Mouse (Mus musculus): ENCODE data around the gene Bach1. TPM values are rescaled to one million over a fixed set of nuclear protein-coding genes. Genes with fewer than 3 reads are reported as not detected.

The Bach1 gene
- polyA plus RNA-seq, 1 experiment from 2014 or later: 23.0 TPM

DNA sequence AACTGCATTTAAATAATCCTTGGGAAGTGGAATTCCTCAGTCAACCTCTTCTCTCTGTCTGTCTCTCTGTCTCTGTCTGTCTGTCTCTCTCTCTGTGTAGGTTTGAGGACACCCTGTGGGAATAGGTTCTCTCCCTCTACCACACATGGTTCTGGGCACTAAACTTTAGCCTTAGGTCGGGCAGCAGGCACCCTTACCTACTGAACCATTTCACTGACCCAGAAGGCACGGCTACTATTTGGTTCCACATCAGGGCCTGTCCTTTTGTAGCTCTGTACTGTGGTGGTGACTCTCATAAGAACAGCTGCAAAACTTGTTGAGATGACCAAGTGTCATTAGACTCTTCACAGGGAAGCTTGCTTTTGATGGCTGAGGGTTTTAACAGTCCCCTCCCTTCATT, 3.1 kb downstream of the Bach1 start:
- Histone ChIP-seq H3K9ac (ENCODE audit: low read length) (no peak overlapping the region), H3K9me3 (ENCODE audit: control insufficient read depth, low read length) (no peaks in the 10 kb centered on the region), H3K4me3 (ENCODE audit: low read depth, low read length) (no peak overlapping the region), H3K27me3 (ENCODE audit: control insufficient read depth, insufficient read depth, low read length) (no peaks in the 10 kb centered on the region), H3K27ac (ENCODE audit: low read depth, low read length) (no peak overlapping the region), H3K4me2 (ENCODE audit: low read depth) (no peak overlapping the region), H3K36me3 (ENCODE audit: control insufficient read depth, insufficient read depth, low read length) (no peaks in the 10 kb centered on the region), H3K4me1 (ENCODE audit: control insufficient read depth, insufficient read depth, low read length) (peaks cover 9% of the 10 kb centered on the region; the same call in 1 of the 2 replicates)
- ATAC-seq (ENCODE audit: insufficient read depth, low FRiP score, low TSS enrichment) (no peak), DNase-seq (ENCODE audit: low spot score) (no peak)
- 81% methylated on average over 2 of the region's 2 CpGs for WGBS

- 85% methylated on average over 5 of the region's 5 CpGs for WGBS
- Histone ChIP-seq H3K4me3 (ENCODE audit: low read depth, low read length) (no peak overlapping the region), H3K4me2 (ENCODE audit: low read depth) (no peak overlapping the region), H3K27ac (ENCODE audit: low read depth, low read length) (no peak overlapping the region), H3K9ac (ENCODE audit: low read length) (no peak overlapping the region), H3K9me3 (ENCODE audit: control insufficient read depth, low read length) (no peaks in the 10 kb centered on the region), H3K27me3 (ENCODE audit: control insufficient read depth, insufficient read depth, low read length) (no peaks in the 10 kb centered on the region), H3K4me1 (ENCODE audit: control insufficient read depth, insufficient read depth, low read length) (peaks cover 9% of the 10 kb centered on the region; the same call in 1 of the 2 replicates), H3K36me3 (ENCODE audit: control insufficient read depth, insufficient read depth, low read length) (no peaks in the 10 kb centered on the region)
- DNase-seq (ENCODE audit: low spot score) (no peak), ATAC-seq (ENCODE audit: insufficient read depth, low FRiP score, low TSS enrichment) (no peak)
These were observed 4.1 kb downstream of the Bach1 start for GRCm38 (mm10) chr16:87702881-87703280.

DNA sequence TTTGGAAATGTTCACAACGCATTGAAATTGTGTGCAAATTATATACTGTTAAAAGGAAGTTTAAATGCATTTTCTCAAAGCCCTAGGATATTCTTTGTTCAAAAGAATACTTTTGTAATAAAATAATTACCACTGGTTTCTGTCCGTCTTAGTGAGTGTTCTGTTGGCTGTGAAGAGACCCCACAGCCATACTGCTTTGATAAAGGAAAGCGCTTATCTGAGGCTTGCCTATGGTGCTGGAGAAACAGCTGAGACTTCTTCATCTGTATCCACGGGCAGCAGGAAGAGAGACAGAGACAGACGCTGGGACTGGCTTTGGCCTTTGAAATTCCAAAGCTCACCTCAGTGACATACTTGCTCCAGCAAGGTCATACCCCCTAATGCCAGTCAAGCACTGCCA, 5.5 kb downstream of the Bach1 start:
- Histone ChIP-seq H3K4me2 (ENCODE audit: low read depth) (no peak overlapping the region), H3K4me1 (ENCODE audit: control insufficient read depth, insufficient read depth, low read length) (peaks cover 9% of the 10 kb centered on the region; the same call in 1 of the 2 replicates), H3K27me3 (ENCODE audit: control insufficient read depth, insufficient read depth, low read length) (no peaks in the 10 kb centered on the region), H3K9me3 (ENCODE audit: control insufficient read depth, low read length) (no peaks in the 10 kb centered on the region), H3K27ac (ENCODE audit: low read depth, low read length) (no peak overlapping the region), H3K4me3 (ENCODE audit: low read depth, low read length) (no peak overlapping the region), H3K36me3 (ENCODE audit: control insufficient read depth, insufficient read depth, low read length) (no peaks in the 10 kb centered on the region), H3K9ac (ENCODE audit: low read length) (no peak overlapping the region)
- DNase-seq (ENCODE audit: low spot score) (no peak), ATAC-seq (ENCODE audit: insufficient read depth, low FRiP score, low TSS enrichment) (no peak)
- 69% methylated on average over 5 of the region's 5 CpGs for WGBS

GRCm38 (mm10) chr16:87705892-87706589, 7.3 kb downstream of the Bach1 start:
- H3K4me1 ChIP-seq (ENCODE audit: control insufficient read depth, insufficient read depth, low read length): no peaks in the 10 kb centered on the region; the same call in 1 of the 2 replicates
- H3K4me2 ChIP-seq (ENCODE audit: low read depth): no peak overlapping the region
- ATAC-seq (ENCODE audit: insufficient read depth, low FRiP score, low TSS enrichment) (no peak), DNase-seq (ENCODE audit: low spot score) (no peak)
- no peak overlapping the region for H3K4me3 ChIP-seq (ENCODE audit: low read depth, low read length)
- H3K9ac ChIP-seq (ENCODE audit: low read length): no peak overlapping the region
- H3K27ac ChIP-seq (ENCODE audit: low read depth, low read length): no peak overlapping the region
- H3K27me3 ChIP-seq (ENCODE audit: control insufficient read depth, insufficient read depth, low read length): no peaks in the 10 kb centered on the region
- H3K9me3 ChIP-seq (ENCODE audit: control insufficient read depth, low read length): no peaks in the 10 kb centered on the region
- no peaks in the 10 kb centered on the region for H3K36me3 ChIP-seq (ENCODE audit: control insufficient read depth, insufficient read depth, low read length)
- 79% methylated on average over 19 of the region's 19 CpGs for WGBS

- WGBS: 89% methylated on average over 4 of the region's 4 CpGs
- no peak for DNase-seq (ENCODE audit: low spot score)
These were observed 8.6 kb downstream of the Bach1 start for GRCm38 (mm10) chr16:87707335-87707734.

DNA sequence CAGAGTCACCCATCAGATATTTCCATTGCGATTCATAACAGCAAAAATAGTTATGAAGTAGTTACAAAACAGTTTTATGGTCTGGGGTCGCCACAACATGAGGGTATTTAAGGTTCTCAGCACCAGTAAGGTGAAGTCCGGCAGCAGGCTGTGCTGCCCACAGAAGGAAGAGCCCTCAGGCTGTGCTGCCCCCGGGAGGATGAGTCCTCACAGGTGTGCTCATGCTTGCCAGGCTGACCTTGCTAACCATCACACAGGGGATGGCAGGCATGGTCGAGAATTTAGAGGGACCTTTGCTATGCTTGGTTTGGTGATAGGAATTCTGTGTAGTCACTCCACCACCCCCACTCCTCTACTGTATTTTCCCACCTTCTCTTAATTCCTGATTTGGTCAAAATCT, 9.8 kb downstream of the Bach1 start:
- no peaks in the 10 kb centered on the region for H3K9me3 ChIP-seq (ENCODE audit: control insufficient read depth, low read length)
- H3K27ac ChIP-seq (ENCODE audit: low read depth, low read length): no peak overlapping the region
- DNase-seq (ENCODE audit: low spot score) (no peak), ATAC-seq (ENCODE audit: insufficient read depth, low FRiP score, low TSS enrichment) (no peak)
- H3K4me3 ChIP-seq (ENCODE audit: low read depth, low read length): no peak overlapping the region
- no peaks in the 10 kb centered on the region; the same call in 1 of the 2 replicates for H3K4me1 ChIP-seq (ENCODE audit: control insufficient read depth, insufficient read depth, low read length)
- H3K4me2 ChIP-seq (ENCODE audit: low read depth): no peak overlapping the region
- no peaks in the 10 kb centered on the region for H3K27me3 ChIP-seq (ENCODE audit: control insufficient read depth, insufficient read depth, low read length)
- H3K9ac ChIP-seq (ENCODE audit: low read length): no peak overlapping the region
- WGBS: 89% methylated on average over 5 of the region's 5 CpGs
- H3K36me3 ChIP-seq (ENCODE audit: control insufficient read depth, insufficient read depth, low read length): no peaks in the 10 kb centered on the region

More at GRCm38 (mm10) chr16:87707335-87707734, 8.6 kb downstream of the Bach1 start:
- ATAC-seq (ENCODE audit: insufficient read depth, low FRiP score, low TSS enrichment): no peak
- no peak overlapping the region for H3K4me2 ChIP-seq (ENCODE audit: low read depth)
- H3K36me3 ChIP-seq (ENCODE audit: control insufficient read depth, insufficient read depth, low read length): no peaks in the 10 kb centered on the region
- H3K4me3 ChIP-seq (ENCODE audit: low read depth, low read length): no peak overlapping the region
- no peak overlapping the region for H3K9ac ChIP-seq (ENCODE audit: low read length)
- H3K27me3 ChIP-seq (ENCODE audit: control insufficient read depth, insufficient read depth, low read length): no peaks in the 10 kb centered on the region
- no peaks in the 10 kb centered on the region for H3K9me3 ChIP-seq (ENCODE audit: control insufficient read depth, low read length)
- H3K4me1 ChIP-seq (ENCODE audit: control insufficient read depth, insufficient read depth, low read length): no peaks in the 10 kb centered on the region; the same call in 1 of the 2 replicates
- H3K27ac ChIP-seq (ENCODE audit: low read depth, low read length): no peak overlapping the region

- Histone ChIP-seq H3K4me3 (ENCODE audit: low read depth, low read length) (no peak overlapping the region), H3K27ac (ENCODE audit: low read depth, low read length) (no peak overlapping the region), H3K4me2 (ENCODE audit: low read depth) (no peak overlapping the region), H3K9me3 (ENCODE audit: control insufficient read depth, low read length) (no peaks in the 10 kb centered on the region), H3K9ac (ENCODE audit: low read length) (no peak overlapping the region), H3K27me3 (ENCODE audit: control insufficient read depth, insufficient read depth, low read length) (no peaks in the 10 kb centered on the region), H3K36me3 (ENCODE audit: control insufficient read depth, insufficient read depth, low read length) (no peaks in the 10 kb centered on the region), H3K4me1 (ENCODE audit: control insufficient read depth, insufficient read depth, low read length) (no peaks in the 10 kb centered on the region; the same call in 1 of the 2 replicates)
- ATAC-seq (ENCODE audit: insufficient read depth, low FRiP score, low TSS enrichment) (no peak), DNase-seq (ENCODE audit: low spot score) (no peak)
- WGBS: 77% methylated on average over 5 of the region's 5 CpGs
These were observed 10.4 kb downstream of the Bach1 start for GRCm38 (mm10) chr16:87709144-87709543.

- 93% methylated on average over 9 of the region's 9 CpGs for WGBS
- DNase-seq (ENCODE audit: low spot score) (no peak), ATAC-seq (ENCODE audit: insufficient read depth, low FRiP score, low TSS enrichment) (no peak)
- Histone ChIP-seq H3K27ac (ENCODE audit: low read depth, low read length) (no peak overlapping the region), H3K4me3 (ENCODE audit: low read depth, low read length) (no peak overlapping the region), H3K4me2 (ENCODE audit: low read depth) (no peak overlapping the region), H3K9me3 (ENCODE audit: control insufficient read depth, low read length) (no peaks in the 10 kb centered on the region), H3K9ac (ENCODE audit: low read length) (no peak overlapping the region), H3K27me3 (ENCODE audit: control insufficient read depth, insufficient read depth, low read length) (no peaks in the 10 kb centered on the region), H3K4me1 (ENCODE audit: control insufficient read depth, insufficient read depth, low read length) (no peaks in the 10 kb centered on the region; the same call in 1 of the 2 replicates), H3K36me3 (ENCODE audit: control insufficient read depth, insufficient read depth, low read length) (no peaks in the 10 kb centered on the region)
These were observed 11.2 kb downstream of the Bach1 start for GRCm38 (mm10) chr16:87709971-87710370.

GRCm38 (mm10) chr16:87711961-87712360, 13.2 kb downstream of the Bach1 start:
- H3K9ac ChIP-seq (ENCODE audit: low read length): no peak overlapping the region
- no peaks in the 10 kb centered on the region for H3K27me3 ChIP-seq (ENCODE audit: control insufficient read depth, insufficient read depth, low read length)
- H3K36me3 ChIP-seq (ENCODE audit: control insufficient read depth, insufficient read depth, low read length): no peaks in the 10 kb centered on the region
- no peak overlapping the region for H3K27ac ChIP-seq (ENCODE audit: low read depth, low read length)
- H3K4me2 ChIP-seq (ENCODE audit: low read depth): no peak overlapping the region
- no peak for ATAC-seq (ENCODE audit: insufficient read depth, low FRiP score, low TSS enrichment)
- no peak for DNase-seq (ENCODE audit: low spot score)
- WGBS: 94% methylated on average over 2 of the region's 2 CpGs
- H3K4me1 ChIP-seq (ENCODE audit: control insufficient read depth, insufficient read depth, low read length): no peaks in the 10 kb centered on the region; the same call in 1 of the 2 replicates
- no peaks in the 10 kb centered on the region for H3K9me3 ChIP-seq (ENCODE audit: control insufficient read depth, low read length)
- no peak overlapping the region for H3K4me3 ChIP-seq (ENCODE audit: low read depth, low read length)

Measured in neural tube, embryonic 11.5 days (tissue).